Mouse (Mus musculus): Measurements from ENCODE around the gene Dip2c. TPM values are rescaled to one million over a fixed set of nuclear protein-coding genes. Genes with fewer than 3 reads are reported as not detected.

Gene Dip2c
- polyA plus RNA-seq (2014; fragmentation: Illumina TruSeq; extraction: RNeasy Lipid Tissue Mini Kit (QIAGEN cat#74804); ENCODE audit: insufficient read depth, low read depth, low replicate concordance), result 5.1 TPM

DNA sequence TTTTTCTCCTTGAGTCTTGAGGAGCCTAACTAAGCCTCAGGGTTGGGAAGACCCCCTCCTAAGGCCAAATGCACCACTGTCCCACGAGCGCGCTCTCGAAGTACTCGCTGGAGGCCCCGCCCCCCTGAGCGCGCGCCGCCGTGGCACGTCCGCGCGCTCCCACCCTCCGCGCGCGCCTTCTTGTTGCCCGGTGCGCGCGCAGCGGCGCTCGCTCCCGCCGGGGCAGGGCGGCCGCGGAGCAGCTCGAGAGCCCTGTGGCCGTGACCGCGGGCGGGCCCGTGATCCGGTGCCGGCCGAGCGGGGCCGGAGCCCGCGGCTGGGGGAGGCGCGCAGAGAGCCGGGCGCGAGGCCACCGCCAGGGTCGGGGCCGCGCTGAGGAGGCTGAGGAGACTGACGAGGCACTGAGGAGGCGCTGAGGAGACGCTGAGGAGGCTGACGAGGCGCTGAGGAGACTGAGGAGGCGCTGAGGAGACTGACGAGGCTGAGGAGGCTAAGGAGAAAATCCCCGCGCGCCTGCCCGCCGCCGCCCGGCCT lies at the start of gene Dip2c:
Gene Dip2c, plus strand, starts transcription at position 207 of the 534 bp plus-strand sequence.

Other genes starting within 250 kb of the Dip2c start
- gene Larp4b, start 182.6 kb upstream of the Dip2c start, polyA plus RNA-seq (2014; fragmentation: Illumina TruSeq; extraction: RNeasy Lipid Tissue Mini Kit (QIAGEN cat#74804); ENCODE audit: insufficient read depth, low read depth, low replicate concordance), result 18.3 TPM